Mouse (Mus musculus): ENCODE measurements around the gene Rap1gap2. TPM values are rescaled to one million over a fixed set of nuclear protein-coding genes. Genes with fewer than 3 reads are reported as not detected.

The Rap1gap2 gene
- polyA plus RNA-seq, 1 experiment from 2014 or later, result 1.1 TPM

DNA sequence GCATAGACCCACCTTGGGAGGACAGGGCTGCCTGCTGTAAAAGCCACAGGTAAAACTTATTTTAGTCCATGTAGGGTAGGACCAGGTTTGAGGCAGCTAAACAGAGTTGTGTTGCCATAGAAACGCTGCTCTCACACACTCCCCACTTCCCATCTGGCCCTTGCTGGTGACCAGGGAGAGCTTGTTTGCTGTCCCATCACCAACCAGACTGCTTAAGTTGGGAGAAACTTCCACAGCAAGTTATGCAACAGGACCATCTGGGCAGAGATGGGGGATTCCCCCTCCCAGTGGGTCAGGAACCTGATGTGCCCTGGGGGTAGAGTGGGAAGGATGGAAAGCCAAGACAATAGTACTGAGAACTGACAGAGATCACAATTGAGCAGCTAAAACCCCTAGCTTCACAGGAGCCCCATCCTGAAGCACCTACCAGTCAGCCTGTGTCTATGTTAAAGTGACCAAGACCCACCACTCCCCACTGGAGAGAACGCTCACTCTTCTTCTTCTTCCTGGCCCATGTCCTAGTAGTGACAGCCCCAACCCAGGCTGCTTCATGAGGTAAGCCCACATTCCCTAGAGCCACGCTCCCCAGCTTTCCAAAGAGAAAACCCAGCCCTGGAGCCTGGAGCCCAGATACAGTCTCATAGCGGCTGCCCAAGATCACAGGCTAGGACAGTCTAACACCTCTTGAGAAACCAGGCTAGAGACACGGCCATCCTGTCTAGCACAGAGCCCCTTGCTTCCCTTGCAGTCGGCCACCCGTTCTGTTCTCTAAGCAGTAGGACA lies 125.1 kb downstream of the Rap1gap2 start:
- H3K9ac ChIP-seq (replicated peaks; ENCODE audit: low read length), result no peak overlapping the region
- no peaks in the 10 kb centered on the region for H3K36me3 ChIP-seq (replicated peaks; ENCODE audit: control insufficient read depth, insufficient read depth, low read depth, low read length)
- no peak overlapping the region for H3K4me2 ChIP-seq (ENCODE audit: low read depth, low read length)
- H3K4me3 ChIP-seq (ENCODE audit: low read depth, low read length), result no peak overlapping the region
- DNase-seq (ENCODE audit: low spot score) (no peak), ATAC-seq (replicated peaks; ENCODE audit: insufficient number of reproducible peaks, low FRiP score, low TSS enrichment, low read depth) (no peak)
- no peaks in the 10 kb centered on the region for H3K9me3 ChIP-seq (replicated peaks; ENCODE audit: control insufficient read depth, low read length)
- H3K27ac ChIP-seq (replicated peaks; ENCODE audit: low read depth, low read length), result no peak overlapping the region
- no peaks in the 10 kb centered on the region for H3K4me1 ChIP-seq (ENCODE audit: control insufficient read depth, insufficient read depth, low read length)
- H3K27me3 ChIP-seq (ENCODE audit: control insufficient read depth, insufficient read depth, low read length), result no peaks in the 10 kb centered on the region
- 87% methylated on average over 7 of the region's 7 CpGs for WGBS

- Histone ChIP-seq H3K36me3 (replicated peaks; ENCODE audit: control insufficient read depth, insufficient read depth, low read depth, low read length) (no peaks in the 10 kb centered on the region), H3K4me3 (ENCODE audit: low read depth, low read length) (no peak overlapping the region), H3K4me1 (ENCODE audit: control insufficient read depth, insufficient read depth, low read length) (no peaks in the 10 kb centered on the region), H3K4me2 (ENCODE audit: low read depth, low read length) (no peak overlapping the region), H3K9me3 (replicated peaks; ENCODE audit: control insufficient read depth, low read length) (no peaks in the 10 kb centered on the region), H3K9ac (replicated peaks; ENCODE audit: low read length) (no peak overlapping the region), H3K27ac (replicated peaks; ENCODE audit: low read depth, low read length) (no peak overlapping the region), H3K27me3 (ENCODE audit: control insufficient read depth, insufficient read depth, low read length) (no peaks in the 10 kb centered on the region)
- no peak for DNase-seq (ENCODE audit: low spot score)
- WGBS, result 81% methylated on average over 5 of the region's 5 CpGs
- no peak for ATAC-seq (replicated peaks; ENCODE audit: insufficient number of reproducible peaks, low FRiP score, low TSS enrichment, low read depth)
Observed at GRCm38 (mm10) chr11:74483871-74484270, 126.8 kb downstream of the Rap1gap2 start.

- 82% methylated on average over 6 of the region's 6 CpGs for WGBS
- no peak overlapping the region for H3K9ac ChIP-seq (replicated peaks; ENCODE audit: low read length)
- H3K4me1 ChIP-seq (ENCODE audit: control insufficient read depth, insufficient read depth, low read length), result no peaks in the 10 kb centered on the region
- no peak overlapping the region for H3K4me2 ChIP-seq (ENCODE audit: low read depth, low read length)
- ATAC-seq (replicated peaks; ENCODE audit: insufficient number of reproducible peaks, low FRiP score, low TSS enrichment, low read depth) (no peak), DNase-seq (ENCODE audit: low spot score) (no peak)
- no peaks in the 10 kb centered on the region for H3K27me3 ChIP-seq (ENCODE audit: control insufficient read depth, insufficient read depth, low read length)
- H3K9me3 ChIP-seq (replicated peaks; ENCODE audit: control insufficient read depth, low read length), result no peaks in the 10 kb centered on the region
- no peaks in the 10 kb centered on the region for H3K36me3 ChIP-seq (replicated peaks; ENCODE audit: control insufficient read depth, insufficient read depth, low read depth, low read length)
- no peak overlapping the region for H3K27ac ChIP-seq (replicated peaks; ENCODE audit: low read depth, low read length)
- no peak overlapping the region for H3K4me3 ChIP-seq (ENCODE audit: low read depth, low read length)
Observed at GRCm38 (mm10) chr11:74483153-74483817, 127.4 kb downstream of the Rap1gap2 start.

GRCm38 (mm10) chr11:74481797-74482196 lies 128.9 kb downstream of the Rap1gap2 start:
- no peak overlapping the region for H3K9ac ChIP-seq (replicated peaks; ENCODE audit: low read length)
- H3K4me2 ChIP-seq (ENCODE audit: low read depth, low read length), result no peak overlapping the region
- no peak for DNase-seq (ENCODE audit: low spot score)
- no peaks in the 10 kb centered on the region for H3K36me3 ChIP-seq (replicated peaks; ENCODE audit: control insufficient read depth, insufficient read depth, low read depth, low read length)
- H3K27me3 ChIP-seq (ENCODE audit: control insufficient read depth, insufficient read depth, low read length), result no peaks in the 10 kb centered on the region
- no peaks in the 10 kb centered on the region for H3K4me1 ChIP-seq (ENCODE audit: control insufficient read depth, insufficient read depth, low read length)
- ATAC-seq (replicated peaks; ENCODE audit: insufficient number of reproducible peaks, low FRiP score, low TSS enrichment, low read depth), result peak; percentile 42; the same call in 1 of the 2 replicates
- no peaks in the 10 kb centered on the region for H3K9me3 ChIP-seq (replicated peaks; ENCODE audit: control insufficient read depth, low read length)
- H3K4me3 ChIP-seq (ENCODE audit: low read depth, low read length), result no peak overlapping the region
- no peak overlapping the region for H3K27ac ChIP-seq (replicated peaks; ENCODE audit: low read depth, low read length)
- WGBS, result 68% methylated on average over 5 of the region's 5 CpGs

DNA sequence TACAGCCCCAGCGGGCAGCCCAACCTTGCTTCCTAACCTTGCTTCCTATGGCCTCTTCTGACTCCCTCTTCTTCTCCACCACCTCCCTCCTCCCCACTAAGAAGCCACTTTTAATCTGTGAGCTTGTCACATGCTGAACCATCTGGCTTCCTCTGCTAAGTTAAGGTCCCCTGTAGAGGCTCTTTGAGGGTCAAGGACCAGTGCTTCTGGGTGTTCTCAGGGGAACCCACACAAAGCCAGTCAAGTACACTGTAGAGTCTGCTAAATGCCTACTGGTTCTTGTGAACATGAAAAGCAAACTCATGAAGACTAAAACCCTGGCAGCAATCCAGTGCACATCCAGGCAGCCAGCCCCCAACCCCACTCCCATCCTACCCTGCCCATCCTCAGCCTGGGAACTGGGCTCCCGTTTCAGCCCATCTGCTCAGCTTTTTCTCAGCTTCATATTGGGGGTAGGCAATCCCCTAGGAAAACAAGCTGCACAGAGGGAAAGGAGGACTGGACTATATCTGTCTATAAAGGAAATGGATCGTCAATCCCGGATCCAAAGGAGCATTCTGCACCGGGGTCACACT lies 130.9 kb downstream of the Rap1gap2 start:
- 81% methylated on average over 5 of the region's 5 CpGs for WGBS
- H3K27me3 ChIP-seq (ENCODE audit: control insufficient read depth, insufficient read depth, low read length), result no peaks in the 10 kb centered on the region
- no peaks in the 10 kb centered on the region for H3K36me3 ChIP-seq (replicated peaks; ENCODE audit: control insufficient read depth, insufficient read depth, low read depth, low read length)
- no peaks in the 10 kb centered on the region for H3K4me1 ChIP-seq (ENCODE audit: control insufficient read depth, insufficient read depth, low read length)
- ATAC-seq (replicated peaks; ENCODE audit: insufficient number of reproducible peaks, low FRiP score, low TSS enrichment, low read depth) (no peak), DNase-seq (ENCODE audit: low spot score) (no peak)
- H3K9ac ChIP-seq (replicated peaks; ENCODE audit: low read length), result no peak overlapping the region
- H3K27ac ChIP-seq (replicated peaks; ENCODE audit: low read depth, low read length), result no peak overlapping the region
- H3K4me2 ChIP-seq (ENCODE audit: low read depth, low read length), result no peak overlapping the region
- no peaks in the 10 kb centered on the region for H3K9me3 ChIP-seq (replicated peaks; ENCODE audit: control insufficient read depth, low read length)
- H3K4me3 ChIP-seq (ENCODE audit: low read depth, low read length), result no peak overlapping the region

- ATAC-seq (replicated peaks; ENCODE audit: insufficient number of reproducible peaks, low FRiP score, low TSS enrichment, low read depth), result no peak
- no peak overlapping the region for H3K4me2 ChIP-seq (ENCODE audit: low read depth, low read length)
- no peak overlapping the region for H3K9ac ChIP-seq (replicated peaks; ENCODE audit: low read length)
- H3K4me3 ChIP-seq (ENCODE audit: low read depth, low read length), result no peak overlapping the region
- no peaks in the 10 kb centered on the region for H3K4me1 ChIP-seq (ENCODE audit: control insufficient read depth, insufficient read depth, low read length)
- no peak overlapping the region for H3K27ac ChIP-seq (replicated peaks; ENCODE audit: low read depth, low read length)
- H3K9me3 ChIP-seq (replicated peaks; ENCODE audit: control insufficient read depth, low read length), result no peaks in the 10 kb centered on the region
- H3K27me3 ChIP-seq (ENCODE audit: control insufficient read depth, insufficient read depth, low read length), result no peaks in the 10 kb centered on the region
- no peak for DNase-seq (ENCODE audit: low spot score)
- 78% methylated on average over 2 of the region's 2 CpGs for WGBS
- H3K36me3 ChIP-seq (replicated peaks; ENCODE audit: control insufficient read depth, insufficient read depth, low read depth, low read length), result no peaks in the 10 kb centered on the region
Observed at GRCm38 (mm10) chr11:74478877-74479276, 131.8 kb downstream of the Rap1gap2 start.

- no peak overlapping the region for H3K9ac ChIP-seq (replicated peaks; ENCODE audit: low read length)
- no peaks in the 10 kb centered on the region for H3K27me3 ChIP-seq (ENCODE audit: control insufficient read depth, insufficient read depth, low read length)
- no peaks in the 10 kb centered on the region for H3K36me3 ChIP-seq (replicated peaks; ENCODE audit: control insufficient read depth, insufficient read depth, low read depth, low read length)
- H3K9me3 ChIP-seq (replicated peaks; ENCODE audit: control insufficient read depth, low read length), result no peaks in the 10 kb centered on the region
- no peak overlapping the region for H3K4me2 ChIP-seq (ENCODE audit: low read depth, low read length)
- WGBS, result 72% methylated on average over 10 of the region's 10 CpGs
- DNase-seq (ENCODE audit: low spot score) (no peak), ATAC-seq (replicated peaks; ENCODE audit: insufficient number of reproducible peaks, low FRiP score, low TSS enrichment, low read depth) (no peak)
- peaks cover 2% of the 10 kb centered on the region; the same call in 1 of the 2 replicates for H3K4me1 ChIP-seq (ENCODE audit: control insufficient read depth, insufficient read depth, low read length)
- no peak overlapping the region for H3K4me3 ChIP-seq (ENCODE audit: low read depth, low read length)
- H3K27ac ChIP-seq (replicated peaks; ENCODE audit: low read depth, low read length), result no peak overlapping the region
Observed at GRCm38 (mm10) chr11:74472671-74473070, 138.0 kb downstream of the Rap1gap2 start.

- H3K36me3 ChIP-seq (replicated peaks; ENCODE audit: control insufficient read depth, insufficient read depth, low read depth, low read length), result no peaks in the 10 kb centered on the region
- no peak overlapping the region for H3K4me3 ChIP-seq (ENCODE audit: low read depth, low read length)
- H3K27ac ChIP-seq (replicated peaks; ENCODE audit: low read depth, low read length), result no peak overlapping the region
- peaks cover 2% of the 10 kb centered on the region; the same call in 1 of the 2 replicates for H3K4me1 ChIP-seq (ENCODE audit: control insufficient read depth, insufficient read depth, low read length)
- H3K9ac ChIP-seq (replicated peaks; ENCODE audit: low read length), result no peak overlapping the region
- H3K4me2 ChIP-seq (ENCODE audit: low read depth, low read length), result no peak overlapping the region
- H3K9me3 ChIP-seq (replicated peaks; ENCODE audit: control insufficient read depth, low read length), result no peaks in the 10 kb centered on the region
- DNase-seq (ENCODE audit: low spot score), result no peak
- no peaks in the 10 kb centered on the region for H3K27me3 ChIP-seq (ENCODE audit: control insufficient read depth, insufficient read depth, low read length)
- peak; percentile 72; the same call in 1 of the 2 replicates for ATAC-seq (replicated peaks; ENCODE audit: insufficient number of reproducible peaks, low FRiP score, low TSS enrichment, low read depth)
- 49% methylated on average over 6 of the region's 6 CpGs for WGBS
Observed at GRCm38 (mm10) chr11:74468195-74468594, 142.5 kb downstream of the Rap1gap2 start.
